Mouse (Mus musculus): Measurements from ENCODE around the gene Mfsd6l. TPM values are rescaled to one million over a fixed set of nuclear protein-coding genes. Genes with fewer than 3 reads are reported as not detected.

Gene Mfsd6l
- polyA plus RNA-seq (2014; fragmentation: Nextera tagmentation; extraction: Ambion mirVana) = 0.92 and 0.93 TPM in 2 replicates

- Histone ChIP-seq H3K4me2 (ENCODE audit: low read depth, low read length) (peak within 1 kb of the TSS; percentile 39), H3K27ac (replicated peaks; ENCODE audit: low read depth, low read length) (no peak within 1 kb of the TSS), H3K4me1 (ENCODE audit: control insufficient read depth, insufficient read depth, low read length) (no peaks in the 10 kb centered on the region), H3K9me3 (ENCODE audit: control insufficient read depth, low read length) (no peaks in the 10 kb centered on the region), H3K27me3 (replicated peaks; ENCODE audit: control insufficient read depth, insufficient read depth, low read length) (peaks cover 6% of the 10 kb centered on the region; the same call in 1 of the 2 replicates), H3K9ac (ENCODE audit: low read depth, low read length) (peak within 1 kb of the TSS; percentile 15; the same call in 1 of the 2 replicates), H3K4me3 (ENCODE audit: low read depth, low read length) (peak within 1 kb of the TSS; percentile 23), H3K36me3 (ENCODE audit: control insufficient read depth, insufficient read depth, low read length) (no peaks in the 10 kb centered on the region)
- WGBS = 7% methylated on average over 29 of the region's 37 CpGs
- DNase-seq (ENCODE audit: low spot score) (peak; percentile 43), ATAC-seq (ENCODE audit: low read depth) (peak; percentile 65; the same call in 1 of the 2 replicates)
Measured at GRCm38 (mm10) chr11:68555918-68556584, at the start of gene Mfsd6l. Gene Mfsd6l (plus strand): TSS chr11:68556186.

DNA sequence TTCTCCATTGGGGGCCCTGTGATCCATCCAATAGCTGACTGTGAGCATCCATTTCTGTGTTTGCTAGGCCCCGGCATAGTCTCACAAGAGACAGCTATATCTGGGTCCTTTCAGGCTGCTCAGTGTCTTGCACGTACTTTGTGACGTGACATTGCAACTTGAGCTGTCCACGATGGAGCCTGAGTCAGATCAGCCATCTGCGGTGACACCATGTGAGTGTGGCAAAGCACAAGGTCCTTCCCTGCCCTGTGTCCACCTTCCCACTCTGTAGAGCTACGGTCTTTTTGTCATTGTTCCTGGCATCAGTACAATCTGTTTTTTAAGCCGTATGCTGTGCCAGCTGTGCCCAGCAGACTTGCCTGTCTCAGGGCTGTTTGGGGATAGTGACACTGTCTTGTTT, 48.7 kb upstream of the Mfsd6l start:
- ATAC-seq (ENCODE audit: low read depth) = no peak
- DNase-seq (ENCODE audit: low spot score) = no peak

GRCm38 (mm10) chr11:68508619-68509018, 47.4 kb upstream of the Mfsd6l start:
- no peak overlapping the region for H3K27ac ChIP-seq (replicated peaks; ENCODE audit: low read depth, low read length)
- H3K27me3 ChIP-seq (replicated peaks; ENCODE audit: control insufficient read depth, insufficient read depth, low read length) = no peaks in the 10 kb centered on the region
- no peaks in the 10 kb centered on the region for H3K4me1 ChIP-seq (ENCODE audit: control insufficient read depth, insufficient read depth, low read length)
- no peak for DNase-seq (ENCODE audit: low spot score)
- H3K36me3 ChIP-seq (ENCODE audit: control insufficient read depth, insufficient read depth, low read length) = no peaks in the 10 kb centered on the region
- H3K9ac ChIP-seq (ENCODE audit: low read depth, low read length) = no peak overlapping the region
- H3K4me3 ChIP-seq (ENCODE audit: low read depth, low read length) = no peak overlapping the region
- no peaks in the 10 kb centered on the region for H3K9me3 ChIP-seq (ENCODE audit: control insufficient read depth, low read length)
- no peak for ATAC-seq (ENCODE audit: low read depth)
- H3K4me2 ChIP-seq (ENCODE audit: low read depth, low read length) = no peak overlapping the region
- 63% methylated on average over 5 of the region's 5 CpGs for WGBS

More for the DNA sequence above, 48.7 kb upstream of the Mfsd6l start:
- Histone ChIP-seq H3K4me2 (ENCODE audit: low read depth, low read length) (no peak overlapping the region), H3K4me1 (ENCODE audit: control insufficient read depth, insufficient read depth, low read length) (no peaks in the 10 kb centered on the region), H3K9me3 (ENCODE audit: control insufficient read depth, low read length) (no peaks in the 10 kb centered on the region), H3K9ac (ENCODE audit: low read depth, low read length) (no peak overlapping the region), H3K4me3 (ENCODE audit: low read depth, low read length) (no peak overlapping the region), H3K27ac (replicated peaks; ENCODE audit: low read depth, low read length) (no peak overlapping the region), H3K27me3 (replicated peaks; ENCODE audit: control insufficient read depth, insufficient read depth, low read length) (no peaks in the 10 kb centered on the region), H3K36me3 (ENCODE audit: control insufficient read depth, insufficient read depth, low read length) (no peaks in the 10 kb centered on the region)
- 89% methylated on average over 7 of the region's 7 CpGs for WGBS

- no peak overlapping the region for H3K9ac ChIP-seq (ENCODE audit: low read depth, low read length)
- H3K4me1 ChIP-seq (ENCODE audit: control insufficient read depth, insufficient read depth, low read length) = no peaks in the 10 kb centered on the region
- no peaks in the 10 kb centered on the region for H3K36me3 ChIP-seq (ENCODE audit: control insufficient read depth, insufficient read depth, low read length)
- DNase-seq (ENCODE audit: low spot score) (no peak), ATAC-seq (ENCODE audit: low read depth) (no peak)
- H3K27ac ChIP-seq (replicated peaks; ENCODE audit: low read depth, low read length) = no peak overlapping the region
- 64% methylated on average over 2 of the region's 2 CpGs for WGBS
- no peaks in the 10 kb centered on the region for H3K9me3 ChIP-seq (ENCODE audit: control insufficient read depth, low read length)
- H3K4me3 ChIP-seq (ENCODE audit: low read depth, low read length) = no peak overlapping the region
- no peaks in the 10 kb centered on the region for H3K27me3 ChIP-seq (replicated peaks; ENCODE audit: control insufficient read depth, insufficient read depth, low read length)
- H3K4me2 ChIP-seq (ENCODE audit: low read depth, low read length) = no peak overlapping the region
Measured at GRCm38 (mm10) chr11:68509194-68509593, 46.8 kb upstream of the Mfsd6l start.

GRCm38 (mm10) chr11:68513969-68514368, 42.0 kb upstream of the Mfsd6l start:
- H3K4me2 ChIP-seq (ENCODE audit: low read depth, low read length) = no peak overlapping the region
- ATAC-seq (ENCODE audit: low read depth) (no peak), DNase-seq (ENCODE audit: low spot score) (no peak)
- WGBS = 25% methylated on average over 3 of the region's 3 CpGs
- H3K9ac ChIP-seq (ENCODE audit: low read depth, low read length) = no peak overlapping the region
- no peak overlapping the region for H3K4me3 ChIP-seq (ENCODE audit: low read depth, low read length)
- H3K27me3 ChIP-seq (replicated peaks; ENCODE audit: control insufficient read depth, insufficient read depth, low read length) = no peaks in the 10 kb centered on the region
- H3K27ac ChIP-seq (replicated peaks; ENCODE audit: low read depth, low read length) = no peak overlapping the region
- H3K9me3 ChIP-seq (ENCODE audit: control insufficient read depth, low read length) = peaks cover 5% of the 10 kb centered on the region; the same call in 1 of the 2 replicates
- no peaks in the 10 kb centered on the region for H3K4me1 ChIP-seq (ENCODE audit: control insufficient read depth, insufficient read depth, low read length)
- H3K36me3 ChIP-seq (ENCODE audit: control insufficient read depth, insufficient read depth, low read length) = no peaks in the 10 kb centered on the region

DNA sequence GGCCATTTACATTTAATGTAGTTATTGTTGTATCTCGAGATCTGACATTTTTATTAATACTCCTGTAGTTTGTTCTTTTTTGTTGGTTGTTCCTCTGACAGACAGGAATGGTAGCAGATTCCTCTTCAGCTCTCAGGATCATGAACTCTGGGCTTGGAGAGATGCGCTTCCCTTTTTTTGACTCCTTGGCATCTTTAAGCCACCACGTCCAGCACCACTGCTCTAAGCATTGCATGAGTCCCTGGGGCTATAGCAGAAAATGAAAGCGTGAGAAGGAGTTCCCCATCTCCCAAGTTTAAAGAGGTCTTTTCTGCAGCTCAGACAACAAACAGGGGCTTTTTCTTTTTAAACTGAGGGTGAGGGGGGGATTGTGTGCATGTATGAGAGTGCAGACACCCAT, 36.6 kb upstream of the Mfsd6l start:
- Histone ChIP-seq H3K27ac (replicated peaks; ENCODE audit: low read depth, low read length) (no peak overlapping the region), H3K27me3 (replicated peaks; ENCODE audit: control insufficient read depth, insufficient read depth, low read length) (no peaks in the 10 kb centered on the region), H3K36me3 (ENCODE audit: control insufficient read depth, insufficient read depth, low read length) (no peaks in the 10 kb centered on the region), H3K4me2 (ENCODE audit: low read depth, low read length) (no peak overlapping the region), H3K9me3 (ENCODE audit: control insufficient read depth, low read length) (peaks cover 11% of the 10 kb centered on the region; the same call in 1 of the 2 replicates), H3K4me3 (ENCODE audit: low read depth, low read length) (no peak overlapping the region), H3K4me1 (ENCODE audit: control insufficient read depth, insufficient read depth, low read length) (no peaks in the 10 kb centered on the region), H3K9ac (ENCODE audit: low read depth, low read length) (no peak overlapping the region)
- no peak for DNase-seq (ENCODE audit: low spot score)
- ATAC-seq (ENCODE audit: low read depth) = no peak
- 92% methylated on average over 4 of the region's 4 CpGs for WGBS

GRCm38 (mm10) chr11:68519815-68520214, 36.2 kb upstream of the Mfsd6l start:
- Histone ChIP-seq H3K27ac (replicated peaks; ENCODE audit: low read depth, low read length) (no peak overlapping the region), H3K27me3 (replicated peaks; ENCODE audit: control insufficient read depth, insufficient read depth, low read length) (no peaks in the 10 kb centered on the region), H3K36me3 (ENCODE audit: control insufficient read depth, insufficient read depth, low read length) (no peaks in the 10 kb centered on the region), H3K9ac (ENCODE audit: low read depth, low read length) (no peak overlapping the region), H3K9me3 (ENCODE audit: control insufficient read depth, low read length) (peaks cover 11% of the 10 kb centered on the region; the same call in 1 of the 2 replicates), H3K4me1 (ENCODE audit: control insufficient read depth, insufficient read depth, low read length) (no peaks in the 10 kb centered on the region), H3K4me3 (ENCODE audit: low read depth, low read length) (no peak overlapping the region), H3K4me2 (ENCODE audit: low read depth, low read length) (no peak overlapping the region)
- 88% methylated on average over 5 of the region's 5 CpGs for WGBS
- no peak for ATAC-seq (ENCODE audit: low read depth)
- DNase-seq (ENCODE audit: low spot score) = no peak

DNA sequence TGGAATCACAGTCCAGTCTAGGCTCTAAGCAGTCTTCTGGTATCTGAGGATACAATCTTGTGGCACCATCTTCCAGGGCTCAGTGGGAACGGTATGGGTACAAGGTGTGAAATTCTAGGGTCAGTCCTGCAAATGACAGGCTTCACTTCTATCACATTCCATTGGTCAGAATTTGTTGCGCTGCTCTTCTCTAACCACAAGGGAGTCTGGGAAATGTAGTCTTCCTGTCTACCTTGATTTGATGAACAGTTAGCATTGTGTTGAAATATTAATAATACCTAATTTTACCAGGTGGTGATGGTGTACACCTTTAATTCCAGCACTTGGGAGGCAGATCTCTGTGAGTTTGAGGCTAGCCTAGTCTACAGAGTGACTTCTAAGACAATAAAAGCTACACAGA, 35.5 kb upstream of the Mfsd6l start:
- H3K36me3 ChIP-seq (ENCODE audit: control insufficient read depth, insufficient read depth, low read length) = no peaks in the 10 kb centered on the region
- ATAC-seq (ENCODE audit: low read depth) (no peak), DNase-seq (ENCODE audit: low spot score) (no peak)
- peaks cover 11% of the 10 kb centered on the region; the same call in 1 of the 2 replicates for H3K9me3 ChIP-seq (ENCODE audit: control insufficient read depth, low read length)
- 83% methylated on average over 2 of the region's 2 CpGs for WGBS
- H3K27me3 ChIP-seq (replicated peaks; ENCODE audit: control insufficient read depth, insufficient read depth, low read length) = no peaks in the 10 kb centered on the region
- no peak overlapping the region for H3K9ac ChIP-seq (ENCODE audit: low read depth, low read length)
- H3K27ac ChIP-seq (replicated peaks; ENCODE audit: low read depth, low read length) = no peak overlapping the region
- no peak overlapping the region for H3K4me2 ChIP-seq (ENCODE audit: low read depth, low read length)
- H3K4me1 ChIP-seq (ENCODE audit: control insufficient read depth, insufficient read depth, low read length) = no peaks in the 10 kb centered on the region
- H3K4me3 ChIP-seq (ENCODE audit: low read depth, low read length) = no peak overlapping the region

GRCm38 (mm10) chr11:68521352-68521751, 34.6 kb upstream of the Mfsd6l start:
- 87% methylated on average over 5 of the region's 5 CpGs for WGBS
- Histone ChIP-seq H3K27ac (replicated peaks; ENCODE audit: low read depth, low read length) (no peak overlapping the region), H3K36me3 (ENCODE audit: control insufficient read depth, insufficient read depth, low read length) (no peaks in the 10 kb centered on the region), H3K27me3 (replicated peaks; ENCODE audit: control insufficient read depth, insufficient read depth, low read length) (no peaks in the 10 kb centered on the region), H3K9ac (ENCODE audit: low read depth, low read length) (no peak overlapping the region), H3K4me2 (ENCODE audit: low read depth, low read length) (no peak overlapping the region), H3K9me3 (ENCODE audit: control insufficient read depth, low read length) (peaks cover 11% of the 10 kb centered on the region; the same call in 1 of the 2 replicates), H3K4me1 (ENCODE audit: control insufficient read depth, insufficient read depth, low read length) (no peaks in the 10 kb centered on the region), H3K4me3 (ENCODE audit: low read depth, low read length) (no peak overlapping the region)
- no peak for ATAC-seq (ENCODE audit: low read depth)
- no peak for DNase-seq (ENCODE audit: low spot score)
